Mouse (Mus musculus): ENCODE data around the gene C2cd5.

- no peak for TF ChIP-seq CTCF (IDR thresholded peaks at IDR 0.05; ENCODE audit: insufficient read depth, low read length)
- TF ChIP-seq POLR2A (IDR thresholded peaks at IDR 0.05; ENCODE audit: borderline replicate concordance, extremely low read depth, low read depth, low read length) = no peak
Measured at GRCm38 (mm10) chr6:142962881-142963280, 137.1 kb downstream of the C2cd5 start.

All from lung, adult 2 months (tissue).